Mouse (Mus musculus): ENCODE measurements at regions not wholly inside any gene's neighbourhood (a gene's known extent, or its start where the extent isn't known, plus 50 kb on each side); places are given as distances from the start of the nearest gene placed in this dataset.

DNA sequence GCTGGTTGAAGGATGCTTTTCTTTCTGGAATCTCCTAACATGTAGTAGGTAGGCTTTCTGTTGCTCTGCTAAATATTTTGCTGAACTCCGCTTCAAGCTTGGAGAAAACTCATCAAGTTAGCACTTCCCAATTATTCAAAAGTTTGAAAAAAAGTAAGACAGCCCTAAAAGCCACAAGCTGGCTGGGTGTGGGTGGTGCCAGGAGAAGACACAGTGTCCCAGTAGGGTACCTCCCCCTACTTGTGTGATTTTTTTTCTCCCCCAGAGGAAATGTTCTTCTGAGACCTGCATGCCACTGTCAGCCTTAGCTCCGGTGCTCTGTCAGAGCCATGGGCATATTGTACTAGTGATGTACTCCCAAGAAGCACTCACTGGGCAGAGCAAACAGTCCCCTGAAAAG, 96.8 kb upstream of the Pfn2 start:
- no peak for DNase-seq (ENCODE audit: low read depth, low spot score)
- H3K9ac ChIP-seq (ENCODE audit: insufficient read depth, low read depth, low read length, poor library complexity, severe bottlenecking): no peak overlapping the region
- TF ChIP-seq ZC3H11A (IDR thresholded peaks at IDR 0.05; ENCODE audit: borderline replicate concordance, low read depth, low read length) (no peak), MAFK (IDR thresholded peaks at IDR 0.05; ENCODE audit: insufficient read depth, low read depth, low read length) (no peak), ZNF384 (IDR thresholded peaks at IDR 0.05; ENCODE audit: low read depth, low read length) (no peak), CHD2 (IDR thresholded peaks at IDR 0.05; ENCODE audit: low read depth, low read length) (no peak), HCFC1 (IDR thresholded peaks at IDR 0.05; ENCODE audit: borderline replicate concordance, insufficient read depth, low read length) (no peak)
- H3K9me3 ChIP-seq (ENCODE audit: control insufficient read depth, insufficient read depth, low read depth, low read length): no peaks in the 10 kb centered on the region
- in situ Hi-C loops (cut with MboI; ENCODE audit: low sequenced_read_pairs in 2 of 2, unreplicated experiment in 2 of 2): no loop called here
- no peaks in the 10 kb centered on the region for H3K4me1 ChIP-seq (ENCODE audit: control insufficient read depth in 2 of 2, insufficient read depth in 2 of 2, low read length in 2 of 2, poor library complexity in 1 of 2)
- no peaks in the 10 kb centered on the region for H3K36me3 ChIP-seq (ENCODE audit: control insufficient read depth, insufficient read depth, low read length, poor library complexity, severe bottlenecking)
- H3K4me3 ChIP-seq (ENCODE audit: insufficient read depth in 1 of 2, low read depth in 1 of 2, low read length in 2 of 2, poor library complexity in 1 of 2, severe bottlenecking in 1 of 2): no peak overlapping the region
- no peak overlapping the region for H3K27ac ChIP-seq (ENCODE audit: insufficient read depth, low read depth, low read length, poor library complexity, severe bottlenecking)

GRCm38 (mm10) chr3:57945765-57946164, 97.9 kb upstream of the Pfn2 start:
- H3K9ac ChIP-seq (ENCODE audit: insufficient read depth, low read depth, low read length, poor library complexity, severe bottlenecking): no peak overlapping the region
- TF ChIP-seq ZC3H11A (IDR thresholded peaks at IDR 0.05; ENCODE audit: borderline replicate concordance, low read depth, low read length) (no peak), CHD2 (IDR thresholded peaks at IDR 0.05; ENCODE audit: low read depth, low read length) (no peak), ZNF384 (IDR thresholded peaks at IDR 0.05; ENCODE audit: low read depth, low read length) (no peak), HCFC1 (IDR thresholded peaks at IDR 0.05; ENCODE audit: borderline replicate concordance, insufficient read depth, low read length) (no peak), MAFK (IDR thresholded peaks at IDR 0.05; ENCODE audit: insufficient read depth, low read depth, low read length) (no peak)
- in situ Hi-C loops (cut with MboI; ENCODE audit: low sequenced_read_pairs in 2 of 2, unreplicated experiment in 2 of 2): no loop called here
- no peaks in the 10 kb centered on the region for H3K9me3 ChIP-seq (ENCODE audit: control insufficient read depth, insufficient read depth, low read depth, low read length)
- no peak overlapping the region for H3K27ac ChIP-seq (ENCODE audit: insufficient read depth, low read depth, low read length, poor library complexity, severe bottlenecking)
- H3K4me1 ChIP-seq (ENCODE audit: control insufficient read depth in 2 of 2, insufficient read depth in 2 of 2, low read length in 2 of 2, poor library complexity in 1 of 2): no peaks in the 10 kb centered on the region
- H3K36me3 ChIP-seq (ENCODE audit: control insufficient read depth, insufficient read depth, low read length, poor library complexity, severe bottlenecking): no peaks in the 10 kb centered on the region
- DNase-seq (ENCODE audit: low read depth, low spot score): no peak
- H3K4me3 ChIP-seq (ENCODE audit: insufficient read depth in 1 of 2, low read depth in 1 of 2, low read length in 2 of 2, poor library complexity in 1 of 2, severe bottlenecking in 1 of 2): no peak overlapping the region

DNA sequence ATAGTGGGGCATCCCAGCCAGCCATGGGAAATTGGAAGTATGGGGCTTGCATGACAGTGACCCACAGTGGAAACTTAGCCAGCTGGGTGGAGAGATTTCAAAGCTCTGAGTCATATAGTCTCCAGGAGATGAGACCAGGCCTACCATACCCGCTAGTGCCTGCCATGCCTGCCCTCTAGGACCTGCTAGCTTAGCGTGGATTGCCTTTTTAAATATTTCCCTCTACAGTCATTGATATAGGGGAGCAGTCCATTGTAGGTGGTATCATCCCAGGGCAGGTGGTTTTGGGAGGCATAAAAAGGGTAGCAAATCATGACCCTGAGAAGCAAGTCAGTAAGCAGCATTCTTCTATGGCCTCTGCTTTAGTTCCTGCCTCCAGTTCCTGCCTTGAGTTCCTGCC, 99.5 kb upstream of the Pfn2 start:
- H3K36me3 ChIP-seq (ENCODE audit: control insufficient read depth, insufficient read depth, low read length, poor library complexity, severe bottlenecking): no peaks in the 10 kb centered on the region
- no peak for TF ChIP-seq HCFC1 (IDR thresholded peaks at IDR 0.05; ENCODE audit: borderline replicate concordance, insufficient read depth, low read length)
- no peak for TF ChIP-seq MAFK (IDR thresholded peaks at IDR 0.05; ENCODE audit: insufficient read depth, low read depth, low read length)
- TF ChIP-seq CHD2 (IDR thresholded peaks at IDR 0.05; ENCODE audit: low read depth, low read length): no peak
- TF ChIP-seq ZC3H11A (IDR thresholded peaks at IDR 0.05; ENCODE audit: borderline replicate concordance, low read depth, low read length): no peak
- no peak for TF ChIP-seq ZNF384 (IDR thresholded peaks at IDR 0.05; ENCODE audit: low read depth, low read length)
- in situ Hi-C loops (cut with MboI; ENCODE audit: low sequenced_read_pairs in 2 of 2, unreplicated experiment in 2 of 2): no loop called here
- no peak overlapping the region for H3K9ac ChIP-seq (ENCODE audit: insufficient read depth, low read depth, low read length, poor library complexity, severe bottlenecking)
- H3K27ac ChIP-seq (ENCODE audit: insufficient read depth, low read depth, low read length, poor library complexity, severe bottlenecking): no peak overlapping the region
- no peaks in the 10 kb centered on the region for H3K4me1 ChIP-seq (ENCODE audit: control insufficient read depth in 2 of 2, insufficient read depth in 2 of 2, low read length in 2 of 2, poor library complexity in 1 of 2)
- no peak overlapping the region for H3K4me3 ChIP-seq (ENCODE audit: insufficient read depth in 1 of 2, low read depth in 1 of 2, low read length in 2 of 2, poor library complexity in 1 of 2, severe bottlenecking in 1 of 2)
- DNase-seq (ENCODE audit: low read depth, low spot score): no peak
- no peaks in the 10 kb centered on the region for H3K9me3 ChIP-seq (ENCODE audit: control insufficient read depth, insufficient read depth, low read depth, low read length)

- in situ Hi-C loops (cut with MboI; ENCODE audit: low sequenced_read_pairs in 2 of 2, unreplicated experiment in 2 of 2): no loop called here
- Histone ChIP-seq H3K9ac (ENCODE audit: insufficient read depth, low read depth, low read length, poor library complexity, severe bottlenecking) (no peak overlapping the region), H3K4me1 (ENCODE audit: control insufficient read depth in 2 of 2, insufficient read depth in 2 of 2, low read length in 2 of 2, poor library complexity in 1 of 2) (no peaks in the 10 kb centered on the region), H3K4me3 (ENCODE audit: insufficient read depth in 1 of 2, low read depth in 1 of 2, low read length in 2 of 2, poor library complexity in 1 of 2, severe bottlenecking in 1 of 2) (no peak overlapping the region), H3K27ac (ENCODE audit: insufficient read depth, low read depth, low read length, poor library complexity, severe bottlenecking) (no peak overlapping the region), H3K36me3 (ENCODE audit: control insufficient read depth, insufficient read depth, low read length, poor library complexity, severe bottlenecking) (no peaks in the 10 kb centered on the region), H3K9me3 (ENCODE audit: control insufficient read depth, insufficient read depth, low read depth, low read length) (no peaks in the 10 kb centered on the region)
- DNase-seq (ENCODE audit: low read depth, low spot score): no peak
- no peak for TF ChIP-seq ZNF384 (IDR thresholded peaks at IDR 0.05; ENCODE audit: low read depth, low read length)
- no peak for TF ChIP-seq HCFC1 (IDR thresholded peaks at IDR 0.05; ENCODE audit: borderline replicate concordance, insufficient read depth, low read length)
- no peak for TF ChIP-seq CHD2 (IDR thresholded peaks at IDR 0.05; ENCODE audit: low read depth, low read length)
- no peak for TF ChIP-seq MAFK (IDR thresholded peaks at IDR 0.05; ENCODE audit: insufficient read depth, low read depth, low read length)
- TF ChIP-seq ZC3H11A (IDR thresholded peaks at IDR 0.05; ENCODE audit: borderline replicate concordance, low read depth, low read length): no peak
Measured at GRCm38 (mm10) chr3:57948720-57949119, 100.8 kb upstream of the Pfn2 start.

All from ES-E14 (cell line).